Mouse (Mus musculus) lung, embryonic 14.5 days (tissue): Measurements from ENCODE around the gene Odc1. TPM values are rescaled to one million over a fixed set of nuclear protein-coding genes. Genes with fewer than 3 reads are reported as not detected.

Source experiments
- ATAC-seq: fragments of 200-750 bp; cut with Nextera tagmentation; 2 replicates; pipeline ENCODE4 v1.8.0; 2017; ENCODE audit warnings: mild to moderate bottlenecking, moderate TSS enrichment, moderate library complexity; ENCODE audit not compliant: insufficient read depth
- DNase-seq: peaks from one replicate; pipeline ENCODE4 v3.0.0-alpha.2; 2015
- H3K27ac ChIP-seq: fragments of 300-500 bp; sonication (generic); 2 replicates; pipeline ENCODE4 v1.5.1; 2014; ENCODE audit warnings: low read depth, mild to moderate bottlenecking, moderate library complexity
- H3K27me3 ChIP-seq: fragments of 300-500 bp; sonication (generic); 2 replicates; pipeline ENCODE4 v1.6.1; 2014; ENCODE audit warnings: low read length, control low read depth; ENCODE audit not compliant: insufficient read depth
- H3K36me3 ChIP-seq: fragments of 300-500 bp; sonication (generic); 2 replicates; pipeline ENCODE4 v1.6.1; 2014; ENCODE audit warnings: control low read depth; ENCODE audit not compliant: insufficient read depth
- H3K4me1 ChIP-seq: fragments of 300-500 bp; sonication (generic); 2 replicates; pipeline ENCODE4 v1.6.1; 2014; ENCODE audit warnings: antibody characterized with exemption, control low read depth; ENCODE audit not compliant: insufficient read depth
- H3K4me2 ChIP-seq: fragments of 300-500 bp; sonication (generic); 2 replicates; pipeline ENCODE4 v1.6.1; 2014; ENCODE audit warnings: mild to moderate bottlenecking
- H3K4me3 ChIP-seq: fragments of 300-500 bp; sonication (generic); 2 replicates; pipeline ENCODE4 v1.5.1; 2014; ENCODE audit warnings: low read depth, low read length
- H3K9ac ChIP-seq: fragments of 300-500 bp; sonication (generic); 2 replicates; pipeline ENCODE4 v1.6.1; 2014
- H3K9me3 ChIP-seq: fragments of 300-500 bp; sonication (generic); 2 replicates; pipeline ENCODE4 v1.6.1; 2016; ENCODE audit warnings: low read depth, low read length, control low read depth
- CTCF ChIP-seq: IDR thresholded peaks from 2 replicates; pipeline ENCODE4 v1.5.1; 2016; ENCODE audit warnings: antibody characterized with exemption, low read depth
- WGBS: fragments of 180-500 bp; shearing (Covaris S2); extraction: QIAGEN DNeasy Blood & Tissue Kit; methylation state at CpG from one replicate; pipeline ENCODE4 v1.1.7; 2014; 5-methylcytosine and 5-hydroxymethylcytosine counted together
- polyA plus RNA-seq: library from polyadenylated mRNA; unstranded; fragments of >200 nt; fragmentation: Nextera tagmentation; extraction: Ambion mirVana; gene quantifications from 2 replicates; pipeline ENCODE4 v1.2.1, GENCODE M21; 2014

The Odc1 gene
- 270 and 273 TPM in 2 replicates for polyA plus RNA-seq

- Histone ChIP-seq H3K36me3 (peaks cover 30% of the 10 kb centered on the region), H3K27ac (peak within 1 kb of the TSS; percentile 87), H3K4me1 (peaks cover 5% of the 10 kb centered on the region; the same call in 1 of the 2 replicates), H3K9ac (peak within 1 kb of the TSS; percentile 96), H3K27me3 (no peaks in the 10 kb centered on the region), H3K4me3 (peak within 1 kb of the TSS; percentile 93), H3K4me2 (peak within 1 kb of the TSS; percentile 86), H3K9me3 (no peaks in the 10 kb centered on the region)
- DNase-seq (peak; percentile 98), ATAC-seq (peak; percentile 97)
- TF ChIP-seq CTCF: peak; percentile 55
- under 1% methylated on average over 77 of the region's 98 CpGs for WGBS
These were observed at the start of gene Odc1 for GRCm38 (mm10) chr12:17544209-17545106. Gene Odc1 (plus strand): TSS chr12:17544794.

- no peak for DNase-seq
- TF ChIP-seq CTCF: no peak
- peaks cover 19% of the 10 kb centered on the region; the same call in 1 of the 2 replicates for H3K4me1 ChIP-seq
- H3K4me3 ChIP-seq: no peak overlapping the region
- no peaks in the 10 kb centered on the region for H3K27me3 ChIP-seq
- H3K36me3 ChIP-seq: no peaks in the 10 kb centered on the region
- no peak overlapping the region for H3K27ac ChIP-seq
- 50% methylated on average over 4 of the region's 4 CpGs for WGBS
- H3K9ac ChIP-seq: no peak overlapping the region
- ATAC-seq: no peak
- no peaks in the 10 kb centered on the region for H3K9me3 ChIP-seq
- no peak overlapping the region for H3K4me2 ChIP-seq
These were observed 49.8 kb upstream of the Odc1 start for GRCm38 (mm10) chr12:17494809-17495208.

- DNase-seq (peak; percentile 88), ATAC-seq (peak; percentile 89)
- Histone ChIP-seq H3K27me3 (no peaks in the 10 kb centered on the region), H3K4me1 (peaks cover 19% of the 10 kb centered on the region; the same call in 1 of the 2 replicates), H3K9me3 (no peaks in the 10 kb centered on the region), H3K36me3 (no peaks in the 10 kb centered on the region), H3K4me3 (no peak overlapping the region), H3K4me2 (peak overlapping the region; percentile 25; the same call in 1 of the 2 replicates), H3K9ac (no peak overlapping the region), H3K27ac (peak overlapping the region; percentile 19; the same call in 1 of the 2 replicates)
- WGBS: 5% methylated on average over 8 of the region's 8 CpGs
- TF ChIP-seq CTCF: peak; percentile 39; the same call in 1 of the 2 replicates
These were observed 48.6 kb upstream of the Odc1 start for GRCm38 (mm10) chr12:17495858-17496451.

GRCm38 (mm10) chr12:17505620-17506074, 38.9 kb upstream of the Odc1 start:
- 42% methylated on average over 2 of the region's 2 CpGs for WGBS
- Histone ChIP-seq H3K27ac (no peak overlapping the region), H3K36me3 (no peaks in the 10 kb centered on the region), H3K9ac (no peak overlapping the region), H3K4me3 (no peak overlapping the region), H3K4me1 (0 out of 2 replicates have a peak, but pooled peaks cover 3% of the 10 kb centered on the region), H3K4me2 (no peak overlapping the region), H3K9me3 (no peaks in the 10 kb centered on the region), H3K27me3 (no peaks in the 10 kb centered on the region)
- DNase-seq: no peak
- no peak for TF ChIP-seq CTCF
- ATAC-seq: peak; percentile 32

GRCm38 (mm10) chr12:17506117-17506993, 38.2 kb upstream of the Odc1 start:
- Histone ChIP-seq H3K9ac (no peak overlapping the region), H3K36me3 (no peaks in the 10 kb centered on the region), H3K27me3 (no peaks in the 10 kb centered on the region), H3K27ac (no peak overlapping the region), H3K4me3 (no peak overlapping the region), H3K9me3 (no peaks in the 10 kb centered on the region), H3K4me1 (0 out of 2 replicates have a peak, but pooled peaks cover 3% of the 10 kb centered on the region), H3K4me2 (no peak overlapping the region)
- 37% methylated on average over 5 of the region's 5 CpGs for WGBS
- no peak for TF ChIP-seq CTCF
- no peak for DNase-seq
- ATAC-seq: peak; percentile 75

GRCm38 (mm10) chr12:17506994-17507542, 37.5 kb upstream of the Odc1 start:
- TF ChIP-seq CTCF: no peak
- WGBS: 8% methylated on average over 13 of the region's 13 CpGs
- H3K4me2 ChIP-seq: 0 out of 2 replicates have a peak overlapping the region, but pooled peaks have one; percentile 10
- no peaks in the 10 kb centered on the region for H3K9me3 ChIP-seq
- H3K4me3 ChIP-seq: no peak overlapping the region
- H3K36me3 ChIP-seq: no peaks in the 10 kb centered on the region
- peak; percentile 90 for DNase-seq
- peak; percentile 90 for ATAC-seq
- H3K27me3 ChIP-seq: no peaks in the 10 kb centered on the region
- H3K9ac ChIP-seq: no peak overlapping the region
- 0 out of 2 replicates have a peak, but pooled peaks cover 3% of the 10 kb centered on the region for H3K4me1 ChIP-seq
- no peak overlapping the region for H3K27ac ChIP-seq
